Mouse (Mus musculus): ENCODE results near the gene Dync1li1. TPM values are rescaled to one million over a fixed set of nuclear protein-coding genes. Genes with fewer than 3 reads are reported as not detected.

The Dync1li1 gene
- polyA plus RNA-seq, 1 experiment from 2014 or later = 129 TPM

Other genes starting within 250 kb of the Dync1li1 start
- not detected in 2 replicates for gene Ccr4, start 183.9 kb upstream of the Dync1li1 start, polyA plus RNA-seq (2014; fragmentation: Nextera tagmentation; extraction: Ambion mirVana)
- not detected in 2 replicates for gene C130032M10Rik, start 173.1 kb upstream of the Dync1li1 start, polyA plus RNA-seq (2014; fragmentation: Nextera tagmentation; extraction: Ambion mirVana)
- 1.9 and 2.7 TPM in 2 replicates for gene Trim71, start 124.4 kb upstream of the Dync1li1 start, polyA plus RNA-seq (2014; fragmentation: Nextera tagmentation; extraction: Ambion mirVana)
- 60.7 and 64.2 TPM in 2 replicates for gene Cnot10, start 48.6 kb upstream of the Dync1li1 start, polyA plus RNA-seq (2014; fragmentation: Nextera tagmentation; extraction: Ambion mirVana)
- 22.7 and 26.6 TPM in 2 replicates for gene Cmtm6, start 42.3 kb downstream of the Dync1li1 start, polyA plus RNA-seq (2014; fragmentation: Nextera tagmentation; extraction: Ambion mirVana)
- 66.1 and 77.8 TPM in 2 replicates for gene Cmtm7, start 93.1 kb downstream of the Dync1li1 start, polyA plus RNA-seq (2014; fragmentation: Nextera tagmentation; extraction: Ambion mirVana)
- gene Cmtm8, start 155.4 kb downstream of the Dync1li1 start, polyA plus RNA-seq (2014; fragmentation: Nextera tagmentation; extraction: Ambion mirVana) = 22.1 and 29.3 TPM in 2 replicates
- gene Gpd1l, start 245.2 kb downstream of the Dync1li1 start, polyA plus RNA-seq (2014; fragmentation: Nextera tagmentation; extraction: Ambion mirVana) = 9.8 and 10.7 TPM in 2 replicates